8 mouse cellular contexts compared by ENCODE assay signal in genomic region chr5:44225911-44226520, GRCm38 (mm10). TPM values are rescaled to one million over a fixed set of nuclear protein-coding genes. Genes with fewer than 3 reads are reported as not detected.
DNase-seq lines count a peak whose midpoint lies in the region; ATAC-seq and TF ChIP-seq lines count a peak whose summit lies in the region.

No protein-coding gene starts in this region.

- peak overlapping the region; percentile 88 for H3K4me3 ChIP-seq in E14TG2a.4 (replicated peaks; ENCODE audit: low read length)
- peak overlapping the region; percentile 95 for H3K4me3 ChIP-seq in embryonic facial prominence, embryonic 15.5 days (replicated peaks)
- peak overlapping the region; percentile 97 for H3K4me3 ChIP-seq in heart, postnatal 0 days (ENCODE audit: low read depth, low read length)
- peak overlapping the region; percentile 88 for H3K4me3 ChIP-seq in limb, embryonic 14.5 days (replicated peaks; ENCODE audit: low read length)
- peak overlapping the region; percentile 86 for H3K4me3 ChIP-seq in midbrain, embryonic 14.5 days (replicated peaks; ENCODE audit: low read depth, low read length)

- peak; percentile 14 for DNase-seq in kidney, adult 8-10 months
- DNase-seq in kidney, adult 18-20 months = no peak
- DNase-seq in heart, postnatal 0 days (ENCODE audit: low spot score) = no peak
- peak; percentile 9 for DNase-seq in limb, embryonic 14.5 days (ENCODE audit: low spot score)
- no peak for DNase-seq in midbrain, embryonic 14.5 days
- DNase-seq in thymus, postnatal 0 days (ENCODE audit: low spot score) = peak; percentile 59

- TF ChIP-seq POLR2A in limb, embryonic 14.5 days (IDR thresholded peaks at IDR 0.05; ENCODE audit: borderline replicate concordance, extremely low read depth, insufficient read depth, insufficient read length) = no peak

- H3K9me3 ChIP-seq in E14TG2a.4 (ENCODE audit: low read length) = no peaks in the 10 kb centered on the region
- H3K9me3 ChIP-seq in embryonic facial prominence, embryonic 15.5 days (replicated peaks) = no peaks in the 10 kb centered on the region
- H3K9me3 ChIP-seq in heart, postnatal 0 days (replicated peaks; ENCODE audit: control insufficient read depth, low read length) = no peaks in the 10 kb centered on the region
- H3K9me3 ChIP-seq in limb, embryonic 14.5 days (ENCODE audit: control insufficient read depth, low read length) = no peaks in the 10 kb centered on the region
- no peaks in the 10 kb centered on the region for H3K9me3 ChIP-seq in midbrain, embryonic 14.5 days (ENCODE audit: control insufficient read depth, low read length)

- H3K4me2 ChIP-seq in embryonic facial prominence, embryonic 15.5 days (replicated peaks) = peak overlapping the region; percentile 65
- peak overlapping the region; percentile 70 for H3K4me2 ChIP-seq in heart, postnatal 0 days (ENCODE audit: low read depth, low read length)
- peak overlapping the region; percentile 68 for H3K4me2 ChIP-seq in limb, embryonic 14.5 days (replicated peaks; ENCODE audit: low read depth, low read length, severe bottlenecking)
- peak overlapping the region; percentile 67 for H3K4me2 ChIP-seq in midbrain, embryonic 14.5 days (ENCODE audit: low read length)

- no peaks in the 10 kb centered on the region for H3K36me3 ChIP-seq in E14TG2a.4 (ENCODE audit: insufficient read depth, low read length)
- no peaks in the 10 kb centered on the region for H3K36me3 ChIP-seq in embryonic facial prominence, embryonic 15.5 days
- H3K36me3 ChIP-seq in heart, postnatal 0 days (replicated peaks; ENCODE audit: control insufficient read depth, insufficient read depth, low read length) = no peaks in the 10 kb centered on the region
- peaks cover 3% of the 10 kb centered on the region; the same call in 1 of the 2 replicates for H3K36me3 ChIP-seq in limb, embryonic 14.5 days (ENCODE audit: control insufficient read depth, insufficient read depth, low read length)
- no peaks in the 10 kb centered on the region for H3K36me3 ChIP-seq in midbrain, embryonic 14.5 days (ENCODE audit: control insufficient read depth, insufficient read depth, low read length)

- TF ChIP-seq EP300 in heart, postnatal 0 days (IDR thresholded peaks at IDR 0.05; ENCODE audit: low read depth) = no peak

- H3K9ac ChIP-seq in embryonic facial prominence, embryonic 15.5 days = peak overlapping the region; percentile 90
- H3K9ac ChIP-seq in heart, postnatal 0 days (replicated peaks; ENCODE audit: low read depth, low read length) = peak overlapping the region; percentile 99
- H3K9ac ChIP-seq in limb, embryonic 14.5 days (ENCODE audit: low read depth, low read length, severe bottlenecking) = peak overlapping the region; percentile 98
- H3K9ac ChIP-seq in midbrain, embryonic 14.5 days (replicated peaks; ENCODE audit: low read length) = peak overlapping the region; percentile 92

- under 1% methylated on average over 53 of the region's 72 CpGs for WGBS in embryonic facial prominence, embryonic 15.5 days
- under 1% methylated on average over 65 of the region's 72 CpGs for WGBS in heart, postnatal 0 days
- under 1% methylated on average over 56 of the region's 72 CpGs for WGBS in limb, embryonic 14.5 days
- WGBS in midbrain, embryonic 14.5 days = under 1% methylated on average over 68 of the region's 72 CpGs

- peaks cover 48% of the 10 kb centered on the region for H3K4me1 ChIP-seq in E14TG2a.4 (replicated peaks; ENCODE audit: low read depth, low read length)
- H3K4me1 ChIP-seq in embryonic facial prominence, embryonic 15.5 days = peaks cover 19% of the 10 kb centered on the region
- H3K4me1 ChIP-seq in heart, postnatal 0 days (ENCODE audit: control insufficient read depth, insufficient read depth) = peaks cover 17% of the 10 kb centered on the region
- peaks cover 12% of the 10 kb centered on the region for H3K4me1 ChIP-seq in limb, embryonic 14.5 days (ENCODE audit: control insufficient read depth, insufficient read depth, low read length)
- H3K4me1 ChIP-seq in midbrain, embryonic 14.5 days (ENCODE audit: control insufficient read depth, insufficient read depth, low read length) = peaks cover 26% of the 10 kb centered on the region

- ATAC-seq in embryonic facial prominence, embryonic 15.5 days (ENCODE audit: insufficient number of reproducible peaks, low FRiP score, low TSS enrichment, low read depth) = peak; percentile 82; the same call in 1 of the 2 replicates
- peak; percentile 48 for ATAC-seq in heart, postnatal 0 days (ENCODE audit: insufficient read depth, low read depth)
- peak; percentile 65 for ATAC-seq in limb, embryonic 14.5 days (ENCODE audit: low FRiP score, low read depth)
- no peak for ATAC-seq in midbrain, embryonic 14.5 days (ENCODE audit: low FRiP score, low TSS enrichment)

- H3K27ac ChIP-seq in embryonic facial prominence, embryonic 15.5 days (replicated peaks) = peak overlapping the region; percentile 88
- H3K27ac ChIP-seq in heart, postnatal 0 days (ENCODE audit: low read depth) = peak overlapping the region; percentile 98
- H3K27ac ChIP-seq in limb, embryonic 14.5 days (replicated peaks; ENCODE audit: low read depth, low read length) = peak overlapping the region; percentile 89
- H3K27ac ChIP-seq in midbrain, embryonic 14.5 days (replicated peaks; ENCODE audit: low read depth, low read length) = peak overlapping the region; percentile 95

- no peaks in the 10 kb centered on the region for H3K27me3 ChIP-seq in E14TG2a.4 (ENCODE audit: insufficient read depth, low read length)
- H3K27me3 ChIP-seq in embryonic facial prominence, embryonic 15.5 days = no peaks in the 10 kb centered on the region
- no peaks in the 10 kb centered on the region for H3K27me3 ChIP-seq in heart, postnatal 0 days (ENCODE audit: control insufficient read depth, insufficient read depth, low read length)
- no peaks in the 10 kb centered on the region for H3K27me3 ChIP-seq in limb, embryonic 14.5 days (ENCODE audit: control insufficient read depth, insufficient read depth, low read length)
- H3K27me3 ChIP-seq in midbrain, embryonic 14.5 days (ENCODE audit: control insufficient read depth, insufficient read depth, low read length) = no peaks in the 10 kb centered on the region

- no peak for TF ChIP-seq CTCF in E14TG2a.4 (conservative IDR thresholded peaks at IDR 0.05; ENCODE audit: low read length)
- TF ChIP-seq CTCF in heart, postnatal 0 days (IDR thresholded peaks at IDR 0.05; ENCODE audit: low read depth) = no peak

RNA-seq across cellular contexts. Expression of gene Tapt1, which starts 0.4 kb away (rescaled TPM):
- polyA plus RNA-seq in embryonic facial prominence, embryonic 15.5 days (2015; fragmentation: Nextera tagmentation; extraction: Ambion mirVana) = 33.5 and 33.7 TPM in 2 replicates
- total RNA-seq in heart, postnatal 0 days (2014; rRNA removed; ENCODE audit: low replicate concordance) = 36.4 and 57.4 TPM in 2 replicates
- polyA plus RNA-seq in heart, postnatal 0 days (2015; fragmentation: Nextera tagmentation; extraction: Ambion mirVana) = 14.4 and 15.7 TPM in 2 replicates
- 47.9 and 53.2 TPM in 2 replicates for polyA plus RNA-seq in limb, embryonic 14.5 days (2012; rRNA removed)
- polyA plus RNA-seq in limb, embryonic 14.5 days (2014; fragmentation: Nextera tagmentation; extraction: Ambion mirVana) = 36.0 and 40.6 TPM in 2 replicates
- polyA plus RNA-seq in midbrain, embryonic 14.5 days (2014; fragmentation: Nextera tagmentation; extraction: Ambion mirVana) = 31.7 and 34.6 TPM in 2 replicates
- polyA plus RNA-seq in thymus, postnatal 0 days (2015; fragmentation: Nextera tagmentation; extraction: Ambion mirVana) = 104 and 126 TPM in 2 replicates

Comparison
In these comparisons a context has a peak if more than half of its experiments do, and no peak if none do; other contexts are left out.
1. DNase-seq: peak in kidney, adult 8-10 months (2 of 2), limb, embryonic 14.5 days (single experiment) and thymus, postnatal 0 days (single experiment); none in kidney, adult 18-20 months (single experiment), heart, postnatal 0 days (single experiment) and midbrain, embryonic 14.5 days (single experiment).
2. Peak in every context shown above with its lines, with median percentiles within 50 percentile points of each other: H3K4me3 ChIP-seq, H3K27ac ChIP-seq, H3K4me2 ChIP-seq and H3K9ac ChIP-seq.